Mouse (Mus musculus) layer of hippocampus, adult 2 months (tissue): ENCODE measurements at regions not wholly inside any gene's neighbourhood (a gene's known extent, or its start where the extent isn't known, plus 50 kb on each side); places are given as distances from the start of the nearest gene placed in this dataset.

Experiments
- DNase-seq, 2 experiments: peaks; one replicate each; pipeline ENCODE4 v3.0.0; 2022; ENCODE audit warnings: low spot score in 2 of 2
- H3K27ac ChIP-seq: fragments of 200-600 bp; 2 replicates; pipeline ENCODE4 v1.8.1; 2022
- H3K4me3 ChIP-seq: fragments of 200-600 bp; 2 replicates; pipeline ENCODE4 v1.8.1; 2022; ENCODE audit warnings: mild to moderate bottlenecking
- CTCF ChIP-seq: fragments of 200-600 bp; conservative IDR thresholded peaks from 2 replicates; pipeline ENCODE4 v1.8.1; 2022; ENCODE audit warnings: antibody characterized with exemption, mild to moderate bottlenecking, moderate library complexity

GRCm38 (mm10) chr6:73676979-73677378 lies 207.5 kb upstream of the 4931417E11Rik start:
- Histone ChIP-seq H3K4me3 (no peak overlapping the region), H3K27ac (no peak overlapping the region)
- DNase-seq = no peak
- no peak for TF ChIP-seq CTCF

DNA sequence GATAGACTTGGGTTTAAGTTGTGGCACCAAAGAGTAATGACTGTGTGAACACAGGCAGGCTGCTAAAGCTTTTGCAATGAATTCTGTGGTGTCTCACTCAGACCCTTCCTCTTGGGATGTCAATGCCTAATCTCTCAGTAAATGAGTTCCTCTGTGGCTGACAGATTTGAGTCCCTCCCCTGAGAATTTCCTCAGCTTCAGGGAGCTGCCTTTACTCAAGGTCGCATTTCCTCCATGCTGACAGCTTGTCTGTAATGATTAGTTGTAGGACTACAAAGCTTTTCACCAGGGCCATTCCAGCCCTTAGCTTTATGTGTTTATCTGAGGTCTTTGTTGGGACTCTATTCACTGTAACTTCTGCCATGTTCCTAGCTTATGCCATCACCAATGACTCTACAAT lies 199.9 kb upstream of the 4931417E11Rik start:
- no peak for DNase-seq
- Histone ChIP-seq H3K4me3 (no peak overlapping the region), H3K27ac (no peak overlapping the region)
- no peak for TF ChIP-seq CTCF

DNA sequence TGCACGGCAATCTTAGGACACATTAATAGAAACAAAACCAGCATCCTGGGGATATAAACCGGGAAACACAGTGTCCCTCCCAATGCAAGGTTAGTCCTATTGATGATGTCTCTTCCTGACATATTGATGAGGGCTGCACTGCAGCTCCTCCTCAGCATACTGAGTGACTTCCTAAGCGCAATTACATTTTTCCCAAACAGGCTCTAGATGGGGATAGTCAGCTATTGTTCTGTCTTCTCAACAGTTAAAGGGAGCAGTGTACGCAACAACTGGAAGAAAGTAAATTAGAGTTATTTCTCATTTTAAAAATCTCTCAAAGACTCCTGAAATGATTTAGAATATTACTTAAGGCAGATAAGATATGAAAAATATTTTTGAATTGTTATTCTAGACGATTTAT lies 189.5 kb upstream of the 4931417E11Rik start:
- Histone ChIP-seq H3K27ac (no peak overlapping the region), H3K4me3 (no peak overlapping the region)
- peak; percentile 73 for TF ChIP-seq CTCF
- DNase-seq = peak in 1 of 2 experiments; percentile 13

DNA sequence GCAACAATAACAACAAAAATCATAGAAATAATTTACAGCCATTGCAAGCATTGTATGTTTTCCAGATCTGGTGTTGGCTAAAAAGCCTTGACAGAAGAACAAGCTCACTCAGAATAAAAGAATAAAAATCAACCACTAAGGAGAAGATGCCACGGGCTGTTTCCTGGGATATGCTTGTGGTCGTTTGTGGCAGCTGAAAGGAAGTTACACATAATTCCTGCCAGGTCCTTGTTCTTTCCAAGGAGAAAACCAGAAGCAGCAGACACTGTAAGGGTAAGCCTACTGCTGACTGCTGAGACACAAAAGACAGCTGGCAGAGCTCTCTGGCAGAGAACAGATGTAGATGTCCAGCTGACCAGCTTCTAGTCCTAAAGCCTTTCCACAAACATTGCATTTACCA lies 175.9 kb upstream of the 4931417E11Rik start:
- no peak for DNase-seq
- Histone ChIP-seq H3K27ac (no peak overlapping the region), H3K4me3 (no peak overlapping the region)
- no peak for TF ChIP-seq CTCF

- Histone ChIP-seq H3K4me3 (no peak overlapping the region), H3K27ac (no peak overlapping the region)
- TF ChIP-seq CTCF = peak; percentile 43; the same call in 1 of the 2 replicates
- DNase-seq = peak; percentile 56 to 81
Observed at GRCm38 (mm10) chr6:73644778-73645267, 175.4 kb upstream of the 4931417E11Rik start.

DNA sequence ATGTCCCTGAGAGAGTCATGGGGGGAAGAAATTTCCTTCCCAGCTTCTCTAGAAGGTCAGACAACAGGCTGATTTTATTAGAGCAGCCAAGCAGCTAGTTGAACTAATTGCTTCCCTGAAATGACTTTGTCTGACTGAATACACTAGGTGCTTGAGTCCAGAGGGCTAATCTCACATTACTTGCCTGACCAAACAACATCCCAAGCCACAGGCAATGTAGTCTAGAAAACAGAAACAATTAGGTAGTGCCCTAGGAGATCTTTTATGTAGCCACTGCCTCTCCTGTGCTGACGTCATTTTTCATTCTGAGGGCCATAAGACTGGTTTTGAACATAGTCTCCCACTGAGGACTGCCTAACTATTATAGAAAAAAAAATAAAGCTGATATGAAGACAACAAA lies 159.1 kb upstream of the 4931417E11Rik start:
- TF ChIP-seq CTCF = no peak
- DNase-seq = no peak
- no peak overlapping the region for H3K27ac ChIP-seq
- H3K4me3 ChIP-seq = no peak overlapping the region

DNA sequence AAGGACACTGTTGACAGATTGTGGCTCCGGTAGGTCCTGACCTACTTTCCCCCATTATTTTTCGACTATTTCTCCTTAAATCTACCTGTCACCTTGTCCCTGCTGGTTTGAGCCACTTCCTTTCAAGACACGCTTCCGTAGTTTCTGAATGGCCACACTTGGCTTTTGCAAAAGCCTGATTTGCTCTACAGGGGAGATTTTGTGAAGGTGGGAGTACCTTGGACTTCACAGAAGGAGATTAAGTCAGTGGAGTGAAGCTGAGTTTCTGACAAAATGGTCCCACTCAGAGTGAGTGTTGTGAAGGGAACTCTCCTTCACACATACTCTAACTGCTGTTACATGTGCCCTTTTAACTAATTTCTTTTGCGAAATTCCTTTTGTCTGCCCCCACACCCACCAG lies 157.0 kb upstream of the 4931417E11Rik start:
- H3K4me3 ChIP-seq = no peak overlapping the region
- DNase-seq = no peak
- no peak overlapping the region for H3K27ac ChIP-seq
- no peak for TF ChIP-seq CTCF

- Histone ChIP-seq H3K4me3 (no peak overlapping the region), H3K27ac (no peak overlapping the region)
- TF ChIP-seq CTCF = no peak
- DNase-seq = no peak
Observed at GRCm38 (mm10) chr6:73624211-73624610, 154.7 kb upstream of the 4931417E11Rik start.

DNA sequence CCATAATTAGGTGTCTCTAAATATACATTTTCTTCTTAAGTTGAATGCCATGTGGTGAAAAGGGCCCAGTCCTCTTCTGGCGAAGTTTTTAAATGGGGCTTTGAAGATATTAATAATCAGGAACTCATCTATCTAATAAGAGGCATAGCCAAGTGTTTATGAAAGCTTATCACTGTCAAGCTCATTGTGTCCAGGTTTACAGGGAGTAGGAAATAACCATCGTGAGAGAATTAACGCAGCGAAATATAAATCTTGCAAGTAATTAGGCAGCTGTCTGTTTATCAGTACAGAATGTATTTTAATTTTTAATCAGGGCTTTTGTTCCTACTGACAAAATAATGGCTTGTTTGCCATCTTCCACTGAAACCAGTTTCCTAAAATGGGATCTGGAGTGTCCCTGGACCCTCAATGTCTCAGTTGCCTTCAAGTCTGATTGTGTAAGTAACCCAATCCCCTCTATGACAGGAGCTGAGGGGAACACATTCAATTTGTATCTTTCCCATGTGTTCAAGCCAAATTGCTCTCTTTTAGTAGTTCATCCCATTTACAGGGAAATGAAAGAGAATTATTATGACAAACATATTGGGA lies 152.5 kb upstream of the 4931417E11Rik start:
- no peak overlapping the region for H3K4me3 ChIP-seq
- no peak for TF ChIP-seq CTCF

GRCm38 (mm10) chr6:73612266-73612665 lies 142.8 kb upstream of the 4931417E11Rik start:
- Histone ChIP-seq H3K4me3 (no peak overlapping the region), H3K27ac (no peak overlapping the region)
- DNase-seq = no peak
- no peak for TF ChIP-seq CTCF

More for the DNA sequence above, 152.5 kb upstream of the 4931417E11Rik start:
- no peak overlapping the region for H3K27ac ChIP-seq
- no peak for DNase-seq

GRCm38 (mm10) chr6:73611839-73612238 lies 142.4 kb upstream of the 4931417E11Rik start:
- no peak for TF ChIP-seq CTCF
- no peak overlapping the region for H3K27ac ChIP-seq
- H3K4me3 ChIP-seq = no peak overlapping the region
- DNase-seq = no peak

GRCm38 (mm10) chr6:73610048-73610624 lies 140.7 kb upstream of the 4931417E11Rik start:
- H3K4me3 ChIP-seq = no peak overlapping the region
- DNase-seq = no peak
- H3K27ac ChIP-seq = no peak overlapping the region
- no peak for TF ChIP-seq CTCF

- no peak for DNase-seq
Observed at GRCm38 (mm10) chr6:73587686-73588085, 118.2 kb upstream of the 4931417E11Rik start.

DNA sequence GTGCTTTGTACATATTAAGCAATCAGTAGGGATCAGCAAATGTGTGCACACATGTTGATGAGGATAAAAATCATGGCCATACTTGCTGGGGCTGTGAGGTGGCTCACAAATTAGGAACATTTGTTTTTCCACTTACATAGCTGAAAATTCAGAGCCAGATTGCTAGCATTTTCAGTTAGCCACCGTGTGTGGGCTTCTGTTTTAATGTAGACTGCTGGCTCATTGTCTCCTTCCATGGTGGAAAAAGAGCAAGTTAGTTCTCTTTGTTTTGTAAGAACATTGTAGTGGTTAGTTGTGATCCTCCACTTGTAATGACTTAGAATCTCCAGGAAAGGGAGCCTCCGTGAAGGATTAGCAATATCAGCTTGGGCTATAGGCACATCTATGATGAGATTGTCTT lies 107.2 kb upstream of the 4931417E11Rik start:
- no peak overlapping the region for H3K4me3 ChIP-seq
- DNase-seq = peak; percentile 14 to 19
- TF ChIP-seq CTCF = no peak
- H3K27ac ChIP-seq = peak overlapping the region; percentile 19

More at GRCm38 (mm10) chr6:73587686-73588085, 118.2 kb upstream of the 4931417E11Rik start:
- TF ChIP-seq CTCF = no peak
- no peak overlapping the region for H3K4me3 ChIP-seq
- no peak overlapping the region for H3K27ac ChIP-seq
